9 mouse cellular contexts compared by ENCODE assay signal in the genomic region with DNA sequence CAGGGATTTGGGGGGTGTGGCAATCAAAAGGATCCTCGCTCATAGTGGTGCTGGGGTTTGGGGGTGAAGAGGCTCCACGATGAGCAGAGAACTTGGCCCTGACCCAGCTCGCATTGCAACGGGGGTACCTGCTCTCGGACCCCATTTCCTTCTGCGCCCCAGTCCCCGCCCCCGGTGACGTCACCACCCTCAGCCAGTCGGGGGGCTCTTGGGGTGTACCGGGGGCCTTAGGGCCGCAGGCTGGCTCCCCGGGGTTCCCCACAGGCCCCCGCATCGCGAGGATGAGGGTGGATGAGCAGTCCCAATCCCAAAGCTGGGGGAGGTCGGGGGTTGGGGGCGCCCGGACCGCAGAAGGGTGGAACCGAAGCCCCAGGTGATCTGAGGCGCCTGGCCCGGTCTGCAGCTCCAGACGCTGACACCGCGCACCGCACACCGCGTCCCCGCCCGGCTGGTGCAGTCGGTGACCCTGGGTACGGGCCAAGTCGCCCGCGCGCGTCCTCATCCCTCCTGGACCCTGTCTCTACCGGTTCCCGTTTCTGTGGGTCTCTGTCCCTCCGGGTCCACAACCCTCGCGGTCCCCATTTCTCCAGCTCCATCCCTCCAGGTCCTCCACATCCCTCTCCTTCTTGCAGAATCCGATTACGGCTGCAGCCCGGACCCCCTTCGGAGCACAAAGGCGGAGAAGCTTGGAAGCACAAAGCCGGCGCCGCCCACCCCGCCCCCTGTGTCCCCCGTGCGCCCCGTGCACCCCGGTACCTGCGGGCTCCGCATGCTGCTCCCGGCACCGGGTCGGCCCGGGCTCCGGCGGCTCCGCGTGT. TPM values are rescaled to one million over a fixed set of nuclear protein-coding genes. Genes with fewer than 3 reads are reported as not detected.
DNase-seq lines count a peak whose midpoint lies in the region; ATAC-seq and TF ChIP-seq lines count a peak whose summit lies in the region.
"Had no signal": no experiment of that assay in that cellular context is flagged by ENCODE, and none has a peak within 500 bp of the region (broad histone marks: within the 10 kb centered on the region; RNA-seq: fewer than 3 reads in every experiment).

No protein-coding gene starts in this region.

- peak overlapping the region; percentile 98 for H3K4me2 ChIP-seq in midbrain, embryonic 13.5 days (replicated peaks)

- H3K9ac ChIP-seq in midbrain, embryonic 13.5 days (replicated peaks): peak overlapping the region; percentile 95

- DNase-seq in spleen, adult 2 months (ENCODE audit: low read depth in 1 of 2, low spot score in 2 of 2): no peak
- no peak for DNase-seq in spleen, adult 12 weeks (ENCODE audit: low spot score)
- DNase-seq in cerebellum, adult 11-12 months: peak; percentile 83
- no peak for DNase-seq in heart, embryonic 10.5 days (ENCODE audit: low spot score)
- DNase-seq in layer of hippocampus, postnatal 14 days (ENCODE audit: low spot score in 2 of 2): peak; percentile 65 to 69
- DNase-seq in thymus, adult 2 months: peak; percentile 60
- DNase-seq in urinary bladder, postnatal 10 days (ENCODE audit: low spot score): no peak

- no peak overlapping the region for H3K27ac ChIP-seq in spleen, adult 2 months (ENCODE audit: insufficient read depth, low read length)
- H3K27ac ChIP-seq in heart, embryonic 10.5 days: peak overlapping the region; percentile 91
- H3K27ac ChIP-seq in midbrain, embryonic 13.5 days: peak overlapping the region; percentile 95
- H3K27ac ChIP-seq in thymus, adult 2 months (ENCODE audit: control insufficient read depth, insufficient read depth, low read length): no peak overlapping the region

- TF ChIP-seq POLR2A in spleen, adult 2 months (IDR thresholded peaks at IDR 0.05; ENCODE audit: low read depth, low read length): no peak
- no peak; the same call in 1 of the 2 replicates for TF ChIP-seq POLR2A in thymus, adult 2 months (IDR thresholded peaks at IDR 0.05; ENCODE audit: control insufficient read depth, extremely low read depth, insufficient read depth, low read length, poor library complexity)

- peaks cover 28% of the 10 kb centered on the region for H3K27me3 ChIP-seq in spleen, adult 2 months (ENCODE audit: control insufficient read depth, insufficient read depth, low read length)
- peaks cover 67% of the 10 kb centered on the region for H3K27me3 ChIP-seq in heart, embryonic 10.5 days (ENCODE audit: insufficient read depth, poor library complexity, severe bottlenecking)
- H3K27me3 ChIP-seq in midbrain, embryonic 13.5 days: peaks cover 12% of the 10 kb centered on the region
- H3K27me3 ChIP-seq in thymus, adult 2 months (ENCODE audit: control insufficient read depth, insufficient read depth, low read length): peaks cover 36% of the 10 kb centered on the region

- H3K36me3 ChIP-seq in spleen, adult 2 months (ENCODE audit: control insufficient read depth, insufficient read depth, low read length): no peaks in the 10 kb centered on the region
- H3K36me3 ChIP-seq in heart, embryonic 10.5 days: no peaks in the 10 kb centered on the region
- H3K36me3 ChIP-seq in midbrain, embryonic 13.5 days: no peaks in the 10 kb centered on the region
- H3K36me3 ChIP-seq in thymus, adult 2 months (ENCODE audit: control insufficient read depth, insufficient read depth, low read length): no peaks in the 10 kb centered on the region

- WGBS in spleen, adult 2 months: under 1% methylated on average over 63 of the region's 66 CpGs
- under 1% methylated on average over 66 of the region's 66 CpGs for WGBS in heart, embryonic 10.5 days
- WGBS in midbrain, embryonic 13.5 days: under 1% methylated on average over 64 of the region's 66 CpGs
- under 1% methylated on average over 66 of the region's 66 CpGs for WGBS in thymus, adult 2 months

- H3K4me1 ChIP-seq in spleen, adult 2 months (ENCODE audit: control insufficient read depth, insufficient read depth, insufficient read length): peaks cover 31% of the 10 kb centered on the region
- peaks cover 58% of the 10 kb centered on the region for H3K4me1 ChIP-seq in heart, embryonic 10.5 days
- peaks cover 41% of the 10 kb centered on the region for H3K4me1 ChIP-seq in midbrain, embryonic 13.5 days (replicated peaks)
- peaks cover 39% of the 10 kb centered on the region for H3K4me1 ChIP-seq in thymus, adult 2 months (replicated peaks; ENCODE audit: control insufficient read depth, insufficient read depth, low read length)

- H3K4me3 ChIP-seq in spleen, adult 2 months (ENCODE audit: extremely low read depth, insufficient read depth, insufficient read length): peak overlapping the region; percentile 60
- peak overlapping the region; percentile 70 for H3K4me3 ChIP-seq in heart, embryonic 10.5 days
- H3K4me3 ChIP-seq in midbrain, embryonic 13.5 days (replicated peaks): peak overlapping the region; percentile 92
- peak overlapping the region; percentile 63 for H3K4me3 ChIP-seq in thymus, adult 2 months (ENCODE audit: control insufficient read depth, insufficient read depth, low read length)

- no peaks in the 10 kb centered on the region; the same call in 1 of the 2 replicates for H3K9me3 ChIP-seq in heart, embryonic 10.5 days
- no peaks in the 10 kb centered on the region for H3K9me3 ChIP-seq in midbrain, embryonic 13.5 days

- TF ChIP-seq CTCF in spleen, adult 2 months (IDR thresholded peaks at IDR 0.05; ENCODE audit: extremely low read depth, insufficient read depth, insufficient read length, insufficient replicate concordance): no peak
- no peak for TF ChIP-seq CTCF in thymus, adult 2 months (IDR thresholded peaks at IDR 0.05; ENCODE audit: borderline replicate concordance, control insufficient read depth, extremely low read depth, insufficient read depth, low read length, poor library complexity)

- ATAC-seq in midbrain, embryonic 13.5 days: peak; percentile 59

RNA-seq across cellular contexts. Expression of a gene that starts 0.5 kb away (rescaled TPM):
- polyA plus RNA-seq in spleen, adult 2 months (2012; rRNA removed): 57.5 and 69.4 TPM in 2 replicates
- 50.4 and 73.5 TPM in 2 replicates for polyA plus RNA-seq in heart, embryonic 10.5 days (2016; fragmentation: Nextera tagmentation; extraction: Ambion mirVana)
- total RNA-seq in layer of hippocampus, postnatal 14 days (2021): 100 to 1,000 TPM; 771 to 772 TPM
- 278 and 317 TPM in 2 replicates for polyA plus RNA-seq in midbrain, embryonic 13.5 days (2015; fragmentation: Nextera tagmentation; extraction: Ambion mirVana)
- polyA plus RNA-seq in thymus, adult 2 months (2012; rRNA removed): 235 and 305 TPM in 2 replicates

RNA-seq across cellular contexts. Expression of a gene that starts 36.4 kb away (rescaled TPM):
- polyA plus RNA-seq in spleen, adult 2 months (2012; rRNA removed): not detected in 2 replicates
- polyA plus RNA-seq in heart, embryonic 10.5 days (2016; fragmentation: Nextera tagmentation; extraction: Ambion mirVana): not detected in 2 replicates
- total RNA-seq in layer of hippocampus, postnatal 14 days (2021): not detected
- 0.17 TPM in 1 of 2 replicates, not detected in the other for polyA plus RNA-seq in midbrain, embryonic 13.5 days (2015; fragmentation: Nextera tagmentation; extraction: Ambion mirVana)
- 0.67 TPM in 1 of 2 replicates, not detected in the other for polyA plus RNA-seq in thymus, adult 2 months (2012; rRNA removed)
- polyA plus RNA-seq: frontal cortex, adult 2 months had no signal

Comparison
In these comparisons a context has a peak if more than half of its experiments do, and no peak if none do; other contexts are left out.
1. DNase-seq: peak in cerebellum, adult 11-12 months (single experiment), layer of hippocampus, postnatal 14 days (2 of 2) and thymus, adult 2 months (single experiment); none in spleen, adult 2 months (0 of 2), spleen, adult 12 weeks (single experiment), heart, embryonic 10.5 days (single experiment) and urinary bladder, postnatal 10 days (single experiment).
2. H3K27ac ChIP-seq: peak in heart, embryonic 10.5 days (single experiment) and midbrain, embryonic 13.5 days (single experiment); none in spleen, adult 2 months (single experiment) and thymus, adult 2 months (single experiment).
3. Peak in every context shown above with its lines, with median percentiles within 50 percentile points of each other: H3K4me3 ChIP-seq.